Mouse (Mus musculus) urinary bladder, adult 2 months (tissue): ENCODE measurements at regions not wholly inside any gene's neighbourhood (a gene's known extent, or its start where the extent isn't known, plus 50 kb on each side); places are given as distances from the start of the nearest gene placed in this dataset.

Experiments
- DNase-seq: peaks from one replicate; pipeline ENCODE4 v3.0.0; 2022; ENCODE audit warnings: low spot score

DNA sequence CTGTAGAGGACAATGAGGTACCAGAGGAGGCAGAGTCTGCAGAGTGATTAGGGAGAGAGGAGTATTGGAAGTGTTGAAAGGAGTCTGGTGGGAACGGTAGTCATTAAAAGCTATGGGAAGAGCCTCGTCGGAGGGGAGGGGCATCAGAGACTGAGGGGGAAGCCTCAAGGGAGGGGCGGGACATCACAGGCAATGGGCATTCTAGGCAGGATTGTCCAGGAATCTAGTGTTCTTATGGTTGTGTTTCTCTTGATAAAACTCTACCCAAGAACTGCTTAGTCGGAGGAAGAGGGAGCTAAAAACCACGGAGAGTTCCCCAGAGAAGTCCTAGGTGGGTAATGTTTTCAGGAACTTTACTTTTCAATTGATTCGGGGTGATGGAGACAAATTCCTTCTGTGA lies 90.2 kb downstream of the Sec23ip start:
- no peak for DNase-seq

DNA sequence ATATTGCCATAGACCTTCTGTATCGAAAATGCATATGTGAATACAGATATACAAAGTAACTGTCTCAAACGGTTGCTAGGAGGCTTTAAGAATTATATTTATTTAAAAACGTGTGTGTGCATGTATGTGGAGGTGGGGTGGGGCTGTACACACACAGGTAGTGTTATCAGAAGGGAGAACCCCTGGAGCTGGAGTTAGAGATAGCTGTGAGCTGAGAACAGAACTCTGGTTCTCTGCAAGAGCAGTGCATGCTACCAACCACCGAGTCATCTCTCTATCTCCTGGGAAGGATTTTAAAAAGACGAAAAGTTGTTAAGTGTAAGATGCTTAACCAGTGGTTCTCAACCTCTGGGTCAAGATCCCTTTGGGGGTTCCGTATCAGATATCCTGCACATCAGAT lies 91.7 kb downstream of the Sec23ip start:
- no peak for DNase-seq

DNA sequence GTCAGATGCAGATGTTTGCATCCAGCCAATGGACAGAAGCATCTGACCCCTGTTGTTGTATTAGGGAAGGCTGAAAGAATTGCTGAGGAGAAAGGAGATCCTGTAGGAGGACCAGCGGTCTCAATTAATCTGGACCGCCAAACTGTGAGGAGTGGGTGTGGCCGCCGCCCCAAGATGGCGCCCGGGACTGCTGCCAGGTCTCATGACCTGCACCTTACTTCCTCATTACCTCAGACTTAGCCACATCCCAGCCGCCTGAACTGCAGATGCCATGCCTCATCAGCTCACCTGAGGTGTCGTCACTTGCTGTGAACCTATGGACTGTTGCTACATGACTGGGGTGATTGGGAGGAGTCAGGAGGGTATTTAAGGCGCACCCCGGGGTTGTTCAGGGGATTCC lies 97.8 kb downstream of the Sec23ip start:
- DNase-seq, result no peak

DNA sequence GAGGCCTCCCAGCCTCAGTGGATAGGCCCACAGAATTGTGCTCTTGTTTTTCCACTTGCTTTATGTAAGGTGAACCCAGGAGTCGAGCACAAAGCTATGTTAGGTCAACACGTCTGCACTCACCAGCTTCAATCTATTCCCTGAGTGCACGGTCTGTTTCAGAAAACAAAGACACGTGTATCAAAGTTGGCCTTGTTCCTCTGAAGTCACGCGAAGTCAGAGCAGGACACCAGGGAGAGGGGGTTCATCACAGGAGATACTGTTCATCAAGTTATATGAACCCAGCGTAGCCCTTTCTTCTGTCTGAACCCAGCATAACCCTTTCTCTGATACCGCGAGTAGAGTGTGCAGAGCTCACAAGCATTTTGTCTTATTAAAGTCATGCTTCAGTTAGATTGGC lies 98.8 kb downstream of the Sec23ip start:
- no peak for DNase-seq

DNA sequence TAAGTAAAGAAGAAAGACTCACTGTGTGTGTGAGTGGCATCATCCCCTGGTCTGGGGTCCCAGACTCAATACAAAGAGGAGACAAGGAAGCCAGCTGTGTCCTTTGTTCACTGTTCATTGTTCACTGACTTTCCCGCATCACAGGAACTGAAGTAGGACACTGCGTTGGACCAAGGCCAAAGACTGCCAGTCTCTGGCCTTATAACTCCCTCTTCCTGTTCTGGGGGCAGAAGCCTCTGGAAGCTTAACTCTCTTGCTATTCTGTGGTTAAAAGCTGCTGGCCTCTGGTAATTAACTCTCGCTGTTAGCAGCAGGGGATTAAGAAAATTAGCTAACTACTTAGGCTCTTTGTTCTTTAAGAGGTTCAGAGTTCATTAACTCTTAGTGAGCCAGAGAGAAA lies 104.5 kb downstream of the Sec23ip start:
- DNase-seq, result no peak

DNA sequence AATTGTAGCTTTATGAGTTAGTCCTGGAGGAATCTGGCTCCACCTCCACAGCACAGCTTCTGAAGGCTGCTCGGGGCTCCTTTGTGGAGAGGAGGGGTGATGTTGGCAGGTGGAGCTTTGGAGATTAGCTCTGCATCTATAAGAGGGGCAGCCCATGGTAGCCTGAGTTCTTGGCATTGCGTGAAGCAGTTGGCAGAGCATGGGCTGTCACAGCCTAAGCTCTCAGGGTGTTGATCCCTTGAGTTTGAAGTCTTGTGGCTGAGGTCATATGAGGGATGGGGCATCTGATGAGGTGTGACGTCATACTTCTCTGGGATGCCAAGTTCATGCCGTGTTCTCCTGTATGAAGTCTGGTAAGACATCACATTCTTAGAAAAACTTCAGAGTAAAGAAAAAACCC lies 109.5 kb downstream of the Sec23ip start:
- no peak for DNase-seq

DNA sequence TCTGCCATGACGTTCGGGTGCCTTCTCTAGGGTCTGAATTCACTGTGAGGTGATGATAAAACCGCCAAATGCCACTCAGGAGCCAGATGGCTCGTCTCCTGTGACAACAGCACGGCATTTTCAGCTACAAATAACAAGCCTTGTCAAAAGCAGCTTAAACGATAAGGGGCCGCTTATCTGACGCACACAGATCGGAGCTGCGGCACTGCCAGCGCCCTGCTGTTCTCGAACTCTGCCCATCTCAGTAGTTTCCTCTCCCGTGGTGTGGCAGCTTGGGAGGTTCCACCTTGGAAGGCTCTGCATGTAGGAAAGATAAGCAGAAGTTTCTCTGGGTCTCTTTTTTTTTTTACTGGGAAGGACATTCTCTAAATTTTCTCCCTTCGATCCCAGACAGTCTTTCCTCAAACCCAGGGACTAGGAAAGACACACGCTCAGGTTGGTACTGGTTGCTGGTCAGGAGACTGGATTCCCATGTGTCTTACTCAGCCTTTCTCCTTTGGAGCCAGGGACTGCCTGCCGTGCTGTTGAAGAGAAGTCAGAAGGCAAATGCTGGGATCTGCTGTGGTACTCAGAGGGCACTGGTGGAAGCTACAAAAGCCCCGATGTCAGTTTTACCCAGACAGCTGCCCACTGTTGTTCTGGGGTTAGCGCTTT lies 110.1 kb downstream of the Sec23ip start:
- DNase-seq, result no peak

DNA sequence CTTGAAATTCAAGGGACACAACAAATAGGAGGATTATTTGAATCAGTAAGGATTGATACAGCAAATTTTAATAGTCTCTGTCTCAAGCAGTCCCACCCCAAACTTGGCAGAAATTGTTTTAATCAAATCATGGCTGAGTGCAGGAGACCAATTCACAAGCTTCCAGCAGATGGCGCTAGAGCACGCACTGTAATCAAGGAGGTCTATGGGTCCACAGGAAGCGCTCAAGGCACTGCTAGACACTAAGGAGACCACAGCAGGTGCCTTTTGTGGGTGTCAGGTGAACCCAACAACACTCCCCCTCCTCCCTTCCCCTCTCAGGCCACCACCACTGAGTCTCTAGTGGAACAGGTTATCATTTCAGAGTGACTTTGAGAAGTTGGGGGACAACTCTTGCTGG lies 115.4 kb downstream of the Sec23ip start:
- peak; percentile 37 for DNase-seq

DNA sequence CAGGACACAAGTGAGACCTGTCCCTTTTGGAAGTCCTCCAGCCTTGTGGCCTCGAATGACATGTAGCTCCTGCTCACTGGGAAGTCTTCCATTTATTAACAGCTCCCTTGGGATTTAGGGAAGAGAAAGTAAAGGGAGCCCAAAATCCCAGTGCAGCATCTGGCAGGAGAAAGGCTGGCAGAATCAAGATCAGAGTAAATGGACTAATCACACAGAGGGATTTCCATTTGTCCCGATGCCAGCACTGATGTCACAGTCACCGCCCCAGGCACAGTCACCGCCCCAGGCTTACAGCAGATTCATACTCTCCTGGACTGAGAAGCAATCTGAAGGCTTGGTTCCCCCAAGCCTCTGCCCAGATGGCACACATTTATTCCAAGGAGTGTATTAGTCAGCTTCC lies 116.0 kb downstream of the Sec23ip start:
- DNase-seq, result no peak

DNA sequence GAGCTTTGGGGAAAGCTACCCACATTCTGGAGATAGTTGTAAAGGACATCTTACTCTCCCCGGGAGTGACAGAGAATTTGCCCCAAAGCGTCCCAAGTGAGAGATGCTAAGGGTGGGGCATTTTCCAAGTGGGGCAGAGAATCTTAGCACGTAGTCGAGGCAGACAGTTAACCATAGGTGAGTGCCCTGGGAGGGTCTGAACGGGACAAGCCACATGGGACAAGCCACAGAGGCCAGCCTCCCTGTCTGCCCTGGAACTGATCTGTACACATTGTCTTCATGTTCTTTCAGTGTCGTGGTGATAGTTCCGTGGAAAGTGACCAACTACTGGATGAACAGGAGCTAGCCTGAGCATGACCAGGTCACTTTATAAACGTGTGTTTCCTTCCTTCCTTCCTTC lies 116.6 kb downstream of the Sec23ip start:
- DNase-seq, result no peak

DNA sequence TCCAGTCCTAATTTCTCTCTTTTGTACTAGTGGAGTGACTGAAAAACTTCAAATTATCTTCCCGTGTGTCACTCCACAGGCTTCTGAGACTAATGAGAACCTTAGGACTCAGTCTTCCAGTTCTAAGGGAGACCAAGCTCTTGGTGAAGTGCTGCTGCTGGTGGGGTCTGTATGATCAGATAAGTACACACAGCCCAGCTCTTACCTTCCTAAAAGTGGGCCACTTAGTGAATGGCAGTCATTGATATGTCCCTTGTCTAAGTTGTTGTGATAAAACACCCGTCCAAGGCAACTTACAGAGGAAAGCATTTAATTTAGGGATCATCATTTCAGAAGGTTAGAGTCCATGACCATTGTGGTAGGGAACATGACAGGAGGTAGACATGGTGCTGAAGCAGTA lies 124.1 kb downstream of the Sec23ip start:
- no peak for DNase-seq

DNA sequence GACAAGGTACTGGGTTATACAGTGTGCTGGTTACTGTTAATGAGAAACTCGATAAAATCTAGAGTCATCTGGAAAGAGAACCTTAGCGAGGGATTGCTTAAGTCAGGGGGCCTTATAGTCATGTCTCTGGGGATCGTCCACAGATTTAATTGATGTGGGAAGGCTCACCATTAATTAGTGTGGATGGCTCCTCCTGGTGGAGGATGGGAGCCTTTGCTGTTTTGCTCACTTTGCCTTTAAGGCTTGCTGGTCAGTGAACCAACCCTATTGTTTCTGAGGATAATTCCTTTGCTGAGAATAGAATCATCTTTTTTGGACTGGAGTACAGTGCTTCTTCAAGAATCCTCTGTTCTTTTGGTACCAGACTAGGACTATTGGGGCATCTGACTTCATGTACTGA lies 139.3 kb downstream of the Sec23ip start:
- no peak for DNase-seq

DNA sequence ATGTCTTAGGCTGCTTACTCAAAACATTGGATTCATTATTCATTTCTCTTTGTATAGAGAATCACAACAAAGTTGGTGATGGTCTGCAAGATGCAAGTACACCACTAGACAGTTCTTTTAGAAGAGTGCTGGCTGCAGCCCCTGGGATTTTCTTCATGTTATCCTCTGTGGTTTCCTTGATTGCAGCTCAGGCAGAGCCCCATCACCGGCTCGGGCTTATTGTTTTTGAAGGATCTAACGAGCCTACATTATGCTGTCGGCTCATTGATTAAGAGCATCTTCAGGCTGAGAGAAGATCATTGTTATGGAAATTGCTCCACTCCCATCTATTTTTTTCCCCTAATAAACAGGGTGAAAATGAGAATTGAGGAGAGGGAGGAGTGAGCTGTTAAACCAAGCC lies 140.8 kb downstream of the Sec23ip start:
- DNase-seq, result no peak

DNA sequence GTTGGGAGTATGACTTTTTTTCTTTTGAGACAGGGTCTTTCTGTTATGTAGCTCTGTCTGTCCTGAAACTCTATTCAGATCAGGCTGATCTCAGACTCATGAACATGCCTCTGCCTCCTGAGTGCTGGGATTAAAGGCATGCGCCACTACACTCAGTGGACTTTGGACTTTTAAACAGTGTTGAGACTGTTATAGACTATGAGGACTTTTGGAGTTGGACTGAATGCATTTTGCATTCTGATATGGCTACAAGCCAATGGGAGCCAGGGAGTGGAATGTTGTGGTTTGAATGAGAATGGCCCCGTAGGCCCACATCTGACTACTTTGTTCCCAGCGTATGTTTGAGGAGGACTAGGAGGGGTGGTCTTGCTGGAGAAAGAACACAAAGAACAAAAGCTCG lies 165.4 kb downstream of the Sec23ip start:
- no peak for DNase-seq

DNA sequence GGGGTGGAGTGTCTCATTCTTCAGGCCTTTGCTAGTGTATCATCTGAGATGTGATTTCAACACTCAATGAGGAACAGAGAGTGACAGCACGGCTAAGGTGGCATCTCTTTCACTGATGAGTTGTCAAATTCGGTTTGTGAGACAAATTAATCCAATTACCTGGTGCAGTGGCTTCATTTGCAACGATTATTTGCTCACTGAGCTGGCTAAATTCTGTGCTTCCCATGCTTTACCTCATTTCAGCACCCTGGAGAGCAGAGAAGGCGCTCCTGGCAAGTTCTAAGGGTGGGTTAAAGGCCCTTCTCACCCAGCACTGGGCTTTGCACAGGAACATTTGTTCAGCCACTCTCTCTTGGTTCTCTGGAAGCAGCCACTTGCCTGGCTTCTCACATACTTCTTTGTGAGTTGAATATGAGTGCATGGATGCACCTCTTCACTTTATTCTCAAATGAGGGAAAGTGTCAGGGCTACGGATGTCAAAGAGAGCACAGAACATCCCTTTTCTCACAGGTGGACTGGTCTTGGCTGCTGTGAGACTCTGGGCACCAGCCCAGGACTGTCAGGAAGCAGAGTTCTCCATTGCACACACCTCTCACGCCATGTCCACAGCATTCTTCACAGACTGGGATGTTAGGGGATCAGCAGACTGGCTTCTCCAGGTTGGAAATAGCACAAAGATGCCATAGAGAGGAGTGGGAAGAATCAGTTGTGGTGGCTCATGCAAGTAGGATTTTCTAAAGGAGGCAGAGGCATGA lies 193.4 kb downstream of the Sec23ip start:
- no peak for DNase-seq

DNA sequence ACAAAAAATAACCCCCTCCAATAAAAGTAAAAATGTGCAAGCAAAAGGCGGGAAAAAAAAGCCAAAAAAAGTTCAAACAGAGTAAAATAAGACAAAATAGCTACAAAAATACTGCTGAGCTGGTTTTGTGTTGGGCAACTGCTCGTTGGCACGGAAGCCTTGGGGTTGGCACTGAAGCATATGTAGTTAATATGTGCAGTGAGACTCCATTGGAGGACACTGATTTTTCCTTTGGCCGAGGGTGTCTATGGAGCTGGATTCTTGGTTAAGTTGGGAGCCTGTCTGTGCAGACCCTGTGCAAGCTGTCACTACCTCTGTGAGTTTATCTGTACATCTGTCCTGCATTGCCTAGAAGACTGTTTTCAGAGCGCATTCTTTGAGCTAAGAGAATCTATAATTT lies 215.8 kb downstream of the Sec23ip start:
- DNase-seq, result no peak

DNA sequence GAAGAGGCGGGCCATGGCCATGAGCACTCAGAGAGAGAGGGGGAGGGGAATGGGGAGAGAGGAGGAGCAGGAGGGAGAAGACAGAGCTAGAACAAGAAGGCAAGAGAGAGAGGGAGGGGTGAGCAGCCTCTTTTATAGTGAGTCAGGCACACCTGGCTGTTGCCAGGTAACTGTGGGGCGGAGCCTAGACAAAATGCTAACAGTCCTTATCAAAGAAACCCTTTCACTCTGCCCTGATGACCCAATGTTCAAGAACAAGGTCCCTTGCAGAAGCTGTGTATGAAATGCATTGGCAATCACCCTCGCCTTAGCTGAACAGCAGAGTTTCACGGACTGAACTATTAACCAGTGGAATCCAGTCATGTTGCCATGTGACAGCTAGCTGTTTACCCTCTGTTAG lies 235.2 kb downstream of the Sec23ip start:
- DNase-seq, result no peak

DNA sequence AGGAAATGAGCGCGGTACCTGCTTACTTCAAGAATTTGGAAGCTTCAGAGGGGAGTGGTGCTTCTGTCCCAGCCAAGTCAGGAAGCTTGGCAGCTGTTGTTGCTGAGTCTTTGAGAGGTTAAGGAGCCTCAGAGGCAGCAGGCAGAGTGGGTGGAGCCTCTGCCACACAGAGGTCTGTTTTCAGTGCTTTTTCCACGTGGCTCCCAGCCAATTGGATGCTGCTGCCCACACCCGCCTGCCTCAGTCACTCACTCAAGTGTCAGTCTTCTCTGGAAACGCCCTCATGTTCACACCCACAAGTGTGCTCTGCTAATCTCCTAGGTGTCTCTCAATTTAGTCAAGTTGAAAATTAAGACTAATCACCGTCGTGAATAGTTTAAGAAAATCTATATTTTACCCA lies 236.1 kb downstream of the Sec23ip start:
- no peak for DNase-seq

DNA sequence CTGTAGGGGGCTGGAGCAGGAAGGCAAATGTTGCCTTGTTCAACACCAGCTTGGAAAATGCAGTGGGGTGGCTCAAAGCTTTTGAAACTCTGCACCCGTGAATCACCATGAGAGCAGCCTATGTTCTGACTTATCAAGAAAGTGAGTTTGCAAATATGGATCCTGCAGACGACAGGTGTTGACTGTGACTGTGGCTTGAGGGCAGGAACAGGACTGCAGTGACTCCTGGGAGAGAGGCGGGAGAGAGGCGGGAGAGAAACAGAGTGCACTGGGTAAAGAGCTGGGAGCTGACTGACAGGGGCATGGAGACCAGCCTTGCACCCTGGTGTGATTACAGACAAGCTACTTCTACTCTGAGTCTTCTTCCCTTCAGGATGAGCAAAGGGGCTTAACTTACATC lies 254.0 kb downstream of the Sec23ip start:
- DNase-seq, result no peak

DNA sequence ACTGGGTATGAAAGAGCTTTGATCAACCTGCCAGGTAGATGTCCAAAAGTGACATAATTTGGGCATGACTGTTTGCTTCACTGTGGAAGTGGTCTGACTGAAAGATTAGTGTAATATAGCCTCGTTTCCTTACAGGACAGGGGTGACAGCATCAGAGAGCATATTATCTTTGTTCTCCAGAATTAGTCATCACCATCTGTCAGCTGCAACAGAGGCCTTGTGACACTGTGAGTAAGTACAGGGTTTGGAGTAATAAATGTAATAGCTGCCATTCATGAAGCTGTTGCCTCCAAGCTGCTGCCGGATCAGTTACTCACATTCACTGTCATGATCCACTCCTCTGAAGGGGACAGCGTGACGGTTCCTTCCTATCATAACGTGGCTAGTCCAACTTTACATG lies 254.4 kb upstream of the Plpp4 start:
- no peak for DNase-seq

DNA sequence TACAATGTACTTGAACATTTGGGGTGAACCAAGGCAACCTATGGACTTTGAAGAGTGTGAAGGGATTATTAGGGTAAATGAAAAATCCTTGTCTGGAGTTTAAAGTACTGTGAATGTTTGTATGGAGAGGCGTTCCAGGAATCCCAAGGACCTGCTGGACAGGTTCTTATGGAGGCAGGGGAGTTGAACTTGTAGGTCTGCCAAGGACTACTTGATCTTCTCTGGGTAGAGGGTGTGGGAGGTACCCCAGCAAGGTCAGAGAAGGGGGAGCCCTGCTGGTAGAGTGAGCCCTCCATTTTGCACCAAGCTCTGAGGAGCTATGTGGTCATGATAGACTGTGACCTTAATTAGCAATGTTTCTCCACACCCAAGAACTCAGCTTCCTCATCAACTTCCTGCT lies 253.7 kb upstream of the Plpp4 start:
- no peak for DNase-seq

DNA sequence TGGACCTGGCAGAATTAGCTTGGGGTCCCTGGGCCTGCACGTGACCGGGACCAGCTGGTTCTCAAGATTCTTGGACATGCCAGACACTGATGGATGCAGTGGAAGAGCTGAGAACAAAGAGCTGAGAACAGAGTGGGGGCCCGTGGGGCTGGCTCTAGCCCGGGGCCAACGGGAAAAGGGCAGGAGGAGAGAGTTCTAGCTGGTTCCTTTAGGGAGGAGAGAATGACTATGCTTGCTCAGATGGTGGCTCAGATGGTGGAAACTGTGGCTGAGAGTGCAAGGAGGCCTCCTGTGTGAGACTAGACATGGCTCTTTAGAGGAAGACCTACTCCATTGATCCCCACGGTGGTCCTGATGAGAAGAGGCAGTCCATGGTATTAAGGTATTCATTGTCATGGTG lies 240.5 kb upstream of the Plpp4 start:
- DNase-seq, result no peak

DNA sequence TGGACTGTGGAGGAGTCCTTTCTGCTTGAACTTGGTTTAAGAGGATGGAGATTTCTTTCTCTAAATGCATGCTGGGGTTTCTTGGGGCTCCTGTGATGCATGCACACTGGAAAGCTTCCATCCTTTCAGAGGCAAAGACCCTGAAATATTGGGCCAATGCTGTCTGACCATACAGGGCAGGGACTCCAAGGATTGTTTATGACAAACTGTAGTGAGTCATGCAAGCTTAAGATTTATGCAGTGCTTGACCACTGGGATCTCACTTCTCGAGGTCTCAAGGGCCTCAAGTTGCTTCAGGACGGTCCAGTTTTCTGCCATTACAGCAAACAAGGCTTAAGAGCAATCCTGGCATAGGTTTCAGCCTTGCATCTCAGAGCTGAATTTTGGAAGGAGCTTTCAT lies 229.7 kb upstream of the Plpp4 start:
- no peak for DNase-seq

DNA sequence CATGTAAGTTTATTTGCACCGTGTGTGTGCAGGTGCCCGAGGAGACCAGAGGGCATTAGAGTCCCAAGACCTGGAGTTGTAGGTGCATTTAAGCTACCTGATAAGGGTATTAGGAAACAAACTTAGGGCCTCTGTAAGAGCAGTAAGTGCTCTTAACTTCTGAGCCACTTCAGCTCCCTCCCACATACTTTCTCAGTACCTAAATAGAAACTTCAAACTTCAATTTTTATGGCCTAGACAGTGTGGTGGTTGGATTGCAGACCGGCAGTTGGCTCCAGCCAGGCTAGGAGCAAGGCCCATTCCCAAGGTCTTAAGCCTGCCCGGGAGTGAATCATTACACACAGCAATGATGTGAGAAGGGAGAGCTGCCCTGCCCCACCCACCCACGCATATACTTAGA lies 208.8 kb upstream of the Plpp4 start:
- no peak for DNase-seq
